Mouse (Mus musculus) heart, postnatal 0 days (tissue): ENCODE data around the gene Ppp1r15b.

Experiments used
- CTCF ChIP-seq: IDR thresholded peaks from 2 replicates; pipeline ENCODE4 v1.5.1; 2016; ENCODE audit warnings: antibody characterized with exemption, control low read depth, low read depth
- EP300 ChIP-seq: IDR thresholded peaks from 2 replicates; pipeline ENCODE4 v1.6.1; 2016; ENCODE audit warnings: antibody characterized with exemption, low read depth

- TF ChIP-seq CTCF (no peak), EP300 (no peak)
Observed at GRCm38 (mm10) chr1:133159128-133159564, 28.2 kb downstream of the Ppp1r15b start.
